Mouse (Mus musculus): ENCODE measurements around the gene Tpst1. TPM values are rescaled to one million over a fixed set of nuclear protein-coding genes. Genes with fewer than 3 reads are reported as not detected.

The Tpst1 gene
- polyA plus RNA-seq, 1 experiment: 9.4 TPM

DNA sequence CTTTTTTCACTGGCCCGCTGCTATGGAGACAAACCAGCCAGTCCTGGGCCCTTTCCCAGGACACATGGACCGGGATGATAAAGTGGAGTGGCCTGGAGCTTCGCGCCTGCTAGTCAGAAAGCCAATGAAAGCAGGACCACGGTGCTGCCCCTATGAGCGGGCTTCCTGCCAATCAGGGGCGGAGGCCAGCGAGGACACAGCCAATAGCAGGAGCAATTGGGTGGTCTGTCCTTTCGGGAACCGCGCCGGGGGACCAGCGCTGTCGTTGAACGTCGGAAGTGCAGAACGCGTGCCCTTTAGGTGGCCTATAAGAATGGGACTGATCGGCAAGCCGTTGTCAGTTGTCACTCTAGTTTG is 70.8 kb downstream of the Tpst1 start:
- TF ChIP-seq USF1 (IDR thresholded peaks at IDR 0.05; ENCODE audit: low read depth) (no peak), POLR2A (IDR thresholded peaks at IDR 0.05; ENCODE audit: insufficient read length, low read depth) (no peak), SRF (IDR thresholded peaks at IDR 0.05; ENCODE audit: control insufficient read depth, insufficient read length, low read depth) (no peak), REST (IDR thresholded peaks at IDR 0.05; ENCODE audit: insufficient read depth, insufficient read length) (no peak), MYOD1 (IDR thresholded peaks at IDR 0.05; ENCODE audit: control insufficient read depth in 1 of 3, insufficient read length in 2 of 3, low read depth in 2 of 3) (no peak), MYOG (IDR thresholded peaks at IDR 0.05; ENCODE audit: control insufficient read depth in 1 of 3, insufficient read depth in 1 of 3, insufficient read length in 2 of 3, low read depth in 2 of 3) (no peak)
- no peaks in the 10 kb centered on the region for H3K79me2 ChIP-seq (ENCODE audit: control insufficient read depth, insufficient read depth)
- no peaks in the 10 kb centered on the region for H3K27me3 ChIP-seq (ENCODE audit: control insufficient read depth, insufficient read depth, insufficient read length)
- H3K4me3 ChIP-seq: peak overlapping the region; percentile 36
- H3K4me2 ChIP-seq (ENCODE audit: low read depth): peak overlapping the region; percentile 97
- no peak overlapping the region for H3ac ChIP-seq (ENCODE audit: control insufficient read depth, insufficient read length)
- no peaks in the 10 kb centered on the region for H3K36me3 ChIP-seq (ENCODE audit: control insufficient read depth, insufficient read depth)

GRCm38 (mm10) chr5:130144334-130145312 is 71.5 kb downstream of the Tpst1 start, which contains the start of gene Kctd7:
Gene Kctd7 (plus strand): TSS chr5:130144861.
- TF ChIP-seq SRF (IDR thresholded peaks at IDR 0.05; ENCODE audit: control insufficient read depth, insufficient read length, low read depth) (peak; percentile 8), E2F4 (IDR thresholded peaks at IDR 0.05; ENCODE audit: insufficient read depth) (no peak), MYOG (IDR thresholded peaks at IDR 0.05; ENCODE audit: control insufficient read depth in 1 of 3, insufficient read depth in 1 of 3, insufficient read length in 2 of 3, low read depth in 2 of 3) (peak in 1 of 3 experiments; percentile 8), POLR2A (IDR thresholded peaks at IDR 0.05; ENCODE audit: insufficient read length, low read depth) (peak; percentile 88), POLR2AphosphoS2 (IDR thresholded peaks at IDR 0.05; ENCODE audit: insufficient read length, low read depth) (peak; percentile 73), USF1 (IDR thresholded peaks at IDR 0.05; ENCODE audit: low read depth) (no peak), MYOD1 (IDR thresholded peaks at IDR 0.05; ENCODE audit: control insufficient read depth in 1 of 3, insufficient read length in 2 of 3, low read depth in 2 of 3) (no peak)
- no peaks in the 10 kb centered on the region for H3K27me3 ChIP-seq (ENCODE audit: control insufficient read depth, insufficient read depth, insufficient read length)
- peak within 1 kb of the TSS; percentile 97 for H3K4me2 ChIP-seq (ENCODE audit: low read depth)
- peak within 1 kb of the TSS; percentile 36 for H3K4me3 ChIP-seq
- no peaks in the 10 kb centered on the region for H3K36me3 ChIP-seq (ENCODE audit: control insufficient read depth, insufficient read depth)
- H3ac ChIP-seq (ENCODE audit: control insufficient read depth, insufficient read length): peak within 1 kb of the TSS; percentile 14
- H3K79me2 ChIP-seq (ENCODE audit: control insufficient read depth, insufficient read depth): no peaks in the 10 kb centered on the region

DNA sequence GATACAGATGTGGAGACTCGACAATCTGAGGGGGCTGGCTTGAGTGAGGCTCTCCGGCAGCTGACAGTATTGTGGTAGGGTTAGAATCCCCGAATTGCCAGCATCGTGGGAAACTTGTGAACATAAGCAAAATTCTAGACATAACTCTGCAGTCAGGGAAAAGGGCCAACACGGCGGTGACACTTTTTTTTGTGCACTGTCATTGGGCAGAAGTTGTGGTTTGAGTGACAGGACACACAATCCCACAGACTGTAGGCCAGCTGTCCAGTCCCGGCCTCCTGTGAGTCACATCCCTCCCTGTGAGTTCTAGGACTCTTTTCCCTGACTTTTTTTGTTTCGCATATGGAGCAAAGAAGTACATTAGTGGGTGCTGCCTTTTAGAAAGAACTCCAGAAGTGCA is 72.8 kb downstream of the Tpst1 start:
- no peaks in the 10 kb centered on the region for H3K36me3 ChIP-seq (ENCODE audit: control insufficient read depth, insufficient read depth)
- peak overlapping the region; percentile 97 for H3K4me2 ChIP-seq (ENCODE audit: low read depth)
- TF ChIP-seq CEBPB (IDR thresholded peaks at IDR 0.05; ENCODE audit: insufficient read depth, poor library complexity, severe bottlenecking) (no peak), E2F4 (IDR thresholded peaks at IDR 0.05; ENCODE audit: insufficient read depth) (no peak), TCF12 (IDR thresholded peaks at IDR 0.05; ENCODE audit: insufficient read depth, poor library complexity, severe bottlenecking) (peak; percentile 53), TCF3 (IDR thresholded peaks at IDR 0.05; ENCODE audit: insufficient read length, low read depth) (no peak), MYOD1 (IDR thresholded peaks at IDR 0.05; ENCODE audit: control insufficient read depth in 1 of 3, insufficient read length in 2 of 3, low read depth in 2 of 3) (peak; percentile 90 to 96 (median 94)), USF1 (IDR thresholded peaks at IDR 0.05; ENCODE audit: low read depth) (no peak), SRF (IDR thresholded peaks at IDR 0.05; ENCODE audit: control insufficient read depth, insufficient read length, low read depth) (no peak), MYOG (IDR thresholded peaks at IDR 0.05; ENCODE audit: control insufficient read depth in 1 of 3, insufficient read depth in 1 of 3, insufficient read length in 2 of 3, low read depth in 2 of 3) (peak in 2 of 3 experiments; percentile 76 to 79), REST (IDR thresholded peaks at IDR 0.05; ENCODE audit: insufficient read depth, insufficient read length) (no peak), POLR2A (IDR thresholded peaks at IDR 0.05; ENCODE audit: insufficient read length, low read depth) (no peak), MAX (IDR thresholded peaks at IDR 0.05; ENCODE audit: low read depth) (no peak), POLR2AphosphoS2 (IDR thresholded peaks at IDR 0.05; ENCODE audit: insufficient read length, low read depth) (no peak)
- peak overlapping the region; percentile 36 for H3K4me3 ChIP-seq
- no peak overlapping the region for H3ac ChIP-seq (ENCODE audit: control insufficient read depth, insufficient read length)
- H3K27me3 ChIP-seq (ENCODE audit: control insufficient read depth, insufficient read depth, insufficient read length): no peaks in the 10 kb centered on the region
- H3K79me2 ChIP-seq (ENCODE audit: control insufficient read depth, insufficient read depth): no peaks in the 10 kb centered on the region

- Histone ChIP-seq H3K36me3 (ENCODE audit: control insufficient read depth, insufficient read depth) (no peaks in the 10 kb centered on the region), H3K79me2 (ENCODE audit: control insufficient read depth, insufficient read depth) (no peaks in the 10 kb centered on the region), H3K27me3 (ENCODE audit: control insufficient read depth, insufficient read depth, insufficient read length) (no peaks in the 10 kb centered on the region), H3ac (ENCODE audit: control insufficient read depth, insufficient read length) (no peak overlapping the region), H3K4me3 (no peak overlapping the region), H3K4me2 (ENCODE audit: low read depth) (no peak overlapping the region)
- no peak for TF ChIP-seq E2F4 (IDR thresholded peaks at IDR 0.05; ENCODE audit: insufficient read depth)
- TF ChIP-seq MYOG (IDR thresholded peaks at IDR 0.05; ENCODE audit: control insufficient read depth in 1 of 3, insufficient read depth in 1 of 3, insufficient read length in 2 of 3, low read depth in 2 of 3): no peak
- TF ChIP-seq POLR2A (IDR thresholded peaks at IDR 0.05; ENCODE audit: insufficient read length, low read depth): no peak
- no peak for TF ChIP-seq SRF (IDR thresholded peaks at IDR 0.05; ENCODE audit: control insufficient read depth, insufficient read length, low read depth)
- TF ChIP-seq MYOD1 (IDR thresholded peaks at IDR 0.05; ENCODE audit: control insufficient read depth in 1 of 3, insufficient read length in 2 of 3, low read depth in 2 of 3): no peak
- TF ChIP-seq REST (IDR thresholded peaks at IDR 0.05; ENCODE audit: insufficient read depth, insufficient read length): no peak
- TF ChIP-seq TCF3 (IDR thresholded peaks at IDR 0.05; ENCODE audit: insufficient read length, low read depth): no peak
- TF ChIP-seq POLR2AphosphoS2 (IDR thresholded peaks at IDR 0.05; ENCODE audit: insufficient read length, low read depth): no peak
Measured at GRCm38 (mm10) chr5:130149726-130150310, 76.7 kb downstream of the Tpst1 start.
